Mouse (Mus musculus) heart, embryonic 16.5 days (tissue): ENCODE measurements around the gene Creb3l1. TPM values are rescaled to one million over a fixed set of nuclear protein-coding genes. Genes with fewer than 3 reads are reported as not detected.

Source experiments
- ATAC-seq: fragments of 200-750 bp; cut with Nextera tagmentation; replicated peaks from 2 replicates; pipeline ENCODE4 v1.8.0; 2017; ENCODE audit warnings: moderate number of reproducible peaks; ENCODE audit not compliant: insufficient read depth, low FRiP score; ENCODE audit errors: extremely low read depth
- H3K27ac ChIP-seq: fragments of 300-500 bp; sonication (generic); 2 replicates; pipeline ENCODE4 v1.5.1; 2014; ENCODE audit warnings: mild to moderate bottlenecking, low read length, control low read depth, moderate library complexity
- H3K27me3 ChIP-seq: fragments of 300-500 bp; sonication (generic); 2 replicates; pipeline ENCODE4 v1.6.1; 2014; ENCODE audit warnings: low read length, mixed read lengths; ENCODE audit not compliant: control insufficient read depth, insufficient read depth
- H3K36me3 ChIP-seq: fragments of 300-500 bp; sonication (generic); 2 replicates; pipeline ENCODE4 v1.6.1; 2014; ENCODE audit not compliant: control insufficient read depth, insufficient read depth
- H3K4me1 ChIP-seq: fragments of 300-500 bp; sonication (generic); 2 replicates; pipeline ENCODE4 v1.6.1; 2014; ENCODE audit warnings: low read length, mixed read lengths; ENCODE audit not compliant: control insufficient read depth, insufficient read depth
- H3K4me2 ChIP-seq: fragments of 300-500 bp; sonication (generic); 2 replicates; pipeline ENCODE4 v1.6.1; 2014; ENCODE audit warnings: low read depth, mild to moderate bottlenecking, control low read depth, low read length
- H3K4me3 ChIP-seq: fragments of 300-500 bp; sonication (generic); 2 replicates; pipeline ENCODE4 v1.5.1; 2014; ENCODE audit warnings: mild to moderate bottlenecking, control low read depth, low read length
- H3K9ac ChIP-seq: fragments of 300-500 bp; sonication (generic); 2 replicates; pipeline ENCODE4 v1.6.1; 2014; ENCODE audit warnings: low read length, control low read depth
- H3K9me3 ChIP-seq: fragments of 300-500 bp; sonication (generic); replicated peaks from 2 replicates; pipeline ENCODE4 v1.6.1; 2016; ENCODE audit warnings: low read length; ENCODE audit not compliant: control insufficient read depth
- WGBS: fragments of 180-500 bp; shearing (Covaris S2); extraction: QIAGEN DNeasy Blood & Tissue Kit; methylation state at CpG from one replicate; pipeline ENCODE4 v1.1.7; 2014; 5-methylcytosine and 5-hydroxymethylcytosine counted together
- polyA plus RNA-seq: library from polyadenylated mRNA; unstranded; fragments of >200 nt; fragmentation: Nextera tagmentation; extraction: Ambion mirVana; gene quantifications from 2 replicates; pipeline ENCODE4 v1.2.1, GENCODE M21; 2015

Creb3l1 gene
- polyA plus RNA-seq, 1 experiment from 2014 or later: 8.4 TPM

DNA sequence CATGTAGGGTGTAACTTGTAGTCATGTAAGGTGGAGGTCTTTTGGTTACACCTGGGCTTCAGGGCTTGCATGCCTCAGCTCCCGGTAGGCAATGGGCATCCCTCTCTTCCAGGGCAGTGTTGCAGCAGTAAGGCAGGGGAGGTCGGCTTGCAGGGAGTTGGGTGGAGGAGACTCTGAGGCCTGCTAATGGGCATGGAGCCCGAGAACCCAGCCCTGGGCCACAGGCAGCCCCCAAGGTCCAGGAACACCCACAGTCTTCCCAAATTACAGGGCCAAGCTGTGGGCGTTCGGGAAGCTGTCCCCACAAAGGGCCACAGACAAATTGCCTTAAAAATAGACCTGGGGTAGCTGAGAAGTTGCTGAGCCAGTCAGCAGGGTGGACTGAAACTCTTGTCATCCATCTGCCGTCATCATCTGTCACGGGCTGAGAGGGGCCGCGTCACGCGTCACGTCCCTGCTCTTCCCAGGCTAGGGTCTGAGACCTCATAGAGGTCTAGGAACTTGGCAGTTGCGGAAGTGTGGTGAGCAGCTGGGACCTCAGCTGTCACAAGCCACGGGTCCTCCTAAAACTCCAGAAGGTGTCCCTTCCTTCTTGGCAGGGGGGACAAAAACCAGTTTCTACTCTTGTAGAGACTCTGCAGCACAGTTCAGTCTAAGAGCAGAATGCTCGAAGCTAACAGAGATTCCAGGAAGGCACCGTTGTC is 26.2 kb downstream of the Creb3l1 start:
- Histone ChIP-seq H3K36me3 (no peaks in the 10 kb centered on the region), H3K4me2 (no peak overlapping the region), H3K4me3 (no peak overlapping the region), H3K9ac (no peak overlapping the region), H3K9me3 (no peaks in the 10 kb centered on the region), H3K27me3 (no peaks in the 10 kb centered on the region), H3K27ac (no peak overlapping the region), H3K4me1 (no peaks in the 10 kb centered on the region)
- 62% methylated on average over 16 of the region's 16 CpGs for WGBS
- ATAC-seq: no peak

DNA sequence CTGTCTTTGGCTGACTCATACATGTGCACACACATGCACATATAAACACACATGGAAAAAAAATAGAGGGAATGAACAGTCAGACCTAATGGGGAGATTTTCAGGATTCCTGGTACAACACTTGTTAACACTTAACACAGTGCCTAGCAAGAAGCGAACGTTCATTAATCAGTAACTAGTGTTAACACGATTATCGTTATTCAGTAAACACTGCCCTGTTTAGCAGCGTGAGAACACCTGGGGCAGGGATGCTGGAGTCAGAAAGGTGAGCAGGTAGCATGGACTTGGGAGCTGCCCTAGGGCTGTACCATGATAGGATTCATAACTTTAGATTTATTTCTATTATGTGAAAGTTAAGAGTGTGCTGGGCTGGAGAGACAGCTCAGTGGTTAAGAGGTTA is 28.3 kb downstream of the Creb3l1 start:
- Histone ChIP-seq H3K9me3 (no peaks in the 10 kb centered on the region), H3K27me3 (no peaks in the 10 kb centered on the region), H3K27ac (no peak overlapping the region), H3K9ac (no peak overlapping the region), H3K4me2 (no peak overlapping the region), H3K36me3 (no peaks in the 10 kb centered on the region), H3K4me1 (no peaks in the 10 kb centered on the region), H3K4me3 (no peak overlapping the region)
- WGBS: 77% methylated on average over 5 of the region's 5 CpGs
- no peak for ATAC-seq

DNA sequence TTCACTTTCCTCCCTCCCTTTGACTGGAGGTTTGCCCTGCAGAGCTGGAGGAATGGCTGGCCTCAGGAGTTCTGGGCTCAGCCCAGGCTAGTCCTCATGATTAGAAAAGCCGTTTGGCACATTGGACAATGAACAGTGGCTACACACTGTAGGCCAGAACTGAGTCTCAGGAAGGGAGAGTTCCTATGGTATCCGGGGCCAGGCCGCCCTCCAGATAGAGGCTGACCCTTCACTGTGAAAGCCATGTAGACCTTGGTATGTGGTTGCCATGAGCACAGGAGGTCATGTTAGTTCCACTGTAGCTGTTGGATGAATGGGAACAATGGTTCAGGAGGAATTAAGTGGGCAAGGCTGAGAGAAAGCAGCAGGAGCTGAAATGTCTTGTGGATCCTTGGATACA is 30.9 kb downstream of the Creb3l1 start:
- 64% methylated on average over 3 of the region's 3 CpGs for WGBS
- H3K27ac ChIP-seq: no peak overlapping the region
- no peak overlapping the region for H3K9ac ChIP-seq
- H3K27me3 ChIP-seq: no peaks in the 10 kb centered on the region
- peaks cover 11% of the 10 kb centered on the region for H3K36me3 ChIP-seq
- H3K4me2 ChIP-seq: no peak overlapping the region
- no peak for ATAC-seq
- no peak overlapping the region for H3K4me3 ChIP-seq
- H3K4me1 ChIP-seq: no peaks in the 10 kb centered on the region
- H3K9me3 ChIP-seq: 0 out of 2 replicates have a peak, but pooled peaks cover 5% of the 10 kb centered on the region

GRCm38 (mm10) chr2:91989750-91990149 is 34.6 kb downstream of the Creb3l1 start:
- ATAC-seq: no peak
- H3K4me3 ChIP-seq: no peak overlapping the region
- no peak overlapping the region for H3K4me2 ChIP-seq
- H3K36me3 ChIP-seq: peaks cover 11% of the 10 kb centered on the region
- H3K27me3 ChIP-seq: no peaks in the 10 kb centered on the region
- H3K27ac ChIP-seq: no peak overlapping the region
- H3K9me3 ChIP-seq: 0 out of 2 replicates have a peak, but pooled peaks cover 5% of the 10 kb centered on the region
- H3K9ac ChIP-seq: no peak overlapping the region
- peaks cover 7% of the 10 kb centered on the region; the same call in 1 of the 2 replicates for H3K4me1 ChIP-seq

GRCm38 (mm10) chr2:91987542-91987941 is 36.8 kb downstream of the Creb3l1 start:
- Histone ChIP-seq H3K9me3 (0 out of 2 replicates have a peak, but pooled peaks cover 5% of the 10 kb centered on the region), H3K4me1 (peaks cover 13% of the 10 kb centered on the region), H3K9ac (no peak overlapping the region), H3K27ac (no peak overlapping the region), H3K27me3 (no peaks in the 10 kb centered on the region), H3K36me3 (peaks cover 11% of the 10 kb centered on the region), H3K4me2 (no peak overlapping the region), H3K4me3 (no peak overlapping the region)
- WGBS: 5% methylated on average over 3 of the region's 3 CpGs
- no peak for ATAC-seq

DNA sequence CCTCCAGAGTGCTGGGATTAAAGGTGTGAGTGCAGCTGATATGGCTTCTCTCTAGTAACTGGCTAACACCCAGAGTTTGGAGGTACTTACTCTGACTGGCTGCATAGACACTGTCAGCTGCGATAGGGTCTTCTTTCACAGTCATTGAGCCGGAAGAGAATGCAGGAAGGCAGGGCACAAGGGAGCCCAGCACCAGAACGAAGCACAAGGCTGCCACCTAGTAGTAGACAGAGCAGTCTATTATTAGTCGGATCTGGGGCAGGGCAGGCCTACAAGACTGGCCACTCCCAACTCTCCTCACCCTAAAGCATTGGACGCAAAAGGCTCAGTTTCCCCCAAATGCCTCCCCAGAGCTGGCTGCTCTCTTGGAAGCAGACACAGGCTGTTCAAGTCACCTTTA is 38.2 kb downstream of the Creb3l1 start:
- WGBS: 17% methylated on average over 5 of the region's 5 CpGs
- H3K9me3 ChIP-seq: 0 out of 2 replicates have a peak, but pooled peaks cover 5% of the 10 kb centered on the region
- H3K36me3 ChIP-seq: peaks cover 11% of the 10 kb centered on the region
- H3K27ac ChIP-seq: no peak overlapping the region
- 0 out of 2 replicates have a peak overlapping the region, but pooled peaks have one; percentile 7 for H3K9ac ChIP-seq
- no peak overlapping the region for H3K4me2 ChIP-seq
- H3K27me3 ChIP-seq: no peaks in the 10 kb centered on the region
- no peak overlapping the region for H3K4me3 ChIP-seq
- H3K4me1 ChIP-seq: peaks cover 13% of the 10 kb centered on the region
- 0 out of 2 replicates have a peak, but pooled peaks have one; percentile 30 for ATAC-seq

GRCm38 (mm10) chr2:91984906-91985525 is 39.3 kb downstream of the Creb3l1 start:
- Histone ChIP-seq H3K4me2 (peak overlapping the region; percentile 63), H3K27me3 (no peaks in the 10 kb centered on the region), H3K4me1 (peaks cover 13% of the 10 kb centered on the region), H3K27ac (peak overlapping the region; percentile 80), H3K9ac (peak overlapping the region; percentile 24; the same call in 1 of the 2 replicates), H3K4me3 (no peak overlapping the region; the same call in 1 of the 2 replicates), H3K9me3 (0 out of 2 replicates have a peak, but pooled peaks cover 4% of the 10 kb centered on the region), H3K36me3 (peaks cover 4% of the 10 kb centered on the region)
- ATAC-seq: no peak
- WGBS: 43% methylated on average over 9 of the region's 9 CpGs

GRCm38 (mm10) chr2:91984439-91984838 is 39.9 kb downstream of the Creb3l1 start:
- H3K27ac ChIP-seq: peak overlapping the region; percentile 80
- ATAC-seq: peak; percentile 92
- no peaks in the 10 kb centered on the region for H3K36me3 ChIP-seq
- peak overlapping the region; percentile 63 for H3K4me2 ChIP-seq
- H3K4me1 ChIP-seq: peaks cover 13% of the 10 kb centered on the region
- 2% methylated on average over 8 of the region's 13 CpGs for WGBS
- no peaks in the 10 kb centered on the region for H3K9me3 ChIP-seq
- H3K4me3 ChIP-seq: peak overlapping the region; percentile 36
- H3K27me3 ChIP-seq: no peaks in the 10 kb centered on the region
- peak overlapping the region; percentile 68 for H3K9ac ChIP-seq

DNA sequence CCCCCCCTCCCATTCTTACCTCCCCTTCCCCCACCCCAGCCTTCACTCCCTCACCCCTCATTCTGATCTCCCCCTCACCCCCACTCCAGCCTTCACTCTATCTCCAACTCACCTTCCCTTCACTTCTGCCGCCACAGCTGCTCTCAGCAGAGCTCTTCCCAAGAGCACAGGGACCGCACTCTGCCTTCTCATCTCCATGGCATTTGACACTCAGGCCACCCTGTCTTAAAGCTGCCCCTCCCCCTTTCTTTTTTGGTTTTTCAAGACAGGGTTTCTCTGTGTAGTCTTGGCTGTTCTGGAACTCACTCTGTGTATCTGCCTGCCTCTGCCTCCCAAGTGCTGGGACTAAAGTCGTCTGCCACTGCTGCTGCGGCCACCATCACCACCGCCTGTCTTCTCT is 43.5 kb downstream of the Creb3l1 start:
- Histone ChIP-seq H3K27me3 (peaks cover 12% of the 10 kb centered on the region; the same call in 1 of the 2 replicates), H3K36me3 (no peaks in the 10 kb centered on the region), H3K9me3 (no peaks in the 10 kb centered on the region), H3K4me1 (peaks cover 27% of the 10 kb centered on the region), H3K4me2 (no peak overlapping the region), H3K9ac (no peak overlapping the region), H3K4me3 (no peak overlapping the region), H3K27ac (no peak overlapping the region)
- ATAC-seq: no peak
- WGBS: 64% methylated on average over 5 of the region's 5 CpGs
